Mouse (Mus musculus): ENCODE results near the gene Rnase9.

Rnase9 gene

DNA sequence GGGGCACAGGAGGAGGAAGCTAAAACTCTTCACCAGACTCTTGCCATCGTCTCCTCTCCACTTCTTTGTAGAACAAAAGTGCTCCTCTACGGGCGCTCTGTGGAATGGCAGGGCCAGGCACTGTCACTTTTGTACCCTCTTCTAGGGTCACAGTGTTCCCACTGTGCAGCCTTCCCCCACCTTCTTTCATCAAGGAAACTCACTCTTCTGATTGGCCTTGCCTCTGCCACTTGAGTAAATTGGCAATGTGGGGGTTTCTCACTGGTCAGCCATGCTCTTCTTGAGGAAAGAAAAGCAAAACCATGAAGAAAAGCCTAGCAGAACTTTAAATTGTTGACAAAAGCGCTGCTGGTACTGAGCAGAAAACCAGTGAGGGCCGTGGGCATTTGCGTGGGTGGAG lies at the start of gene Rnase9:
Gene Rnase9, minus strand, starts transcription at position 101 of the 400 bp plus-strand sequence.
- no peak for DNase-seq (ENCODE audit: low spot score)

GRCm38 (mm10) chr14:51090077-51090781 lies 48.6 kb upstream of the Rnase9 start:
- DNase-seq (ENCODE audit: low spot score), result peak; percentile 94

DNA sequence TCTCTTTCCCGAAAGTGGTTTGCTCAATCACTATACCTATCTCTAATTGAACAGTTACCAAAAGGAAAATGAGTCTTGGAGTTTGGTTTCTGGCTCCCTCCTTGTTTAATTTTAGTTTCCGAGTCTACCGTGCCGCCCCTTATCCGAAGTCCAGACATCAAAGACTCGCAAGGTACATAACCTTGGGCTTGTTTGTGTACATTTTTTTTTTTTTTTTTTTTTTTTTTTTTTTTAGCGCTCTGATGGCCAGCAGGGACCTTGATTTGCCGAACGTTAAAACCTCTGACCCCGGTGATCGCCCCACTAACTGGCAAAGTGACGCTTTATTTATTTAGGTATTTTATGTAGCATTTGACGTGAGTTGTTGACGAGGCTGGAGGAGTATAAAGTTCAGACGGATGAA lies 48.0 kb upstream of the Rnase9 start:
- no peak for DNase-seq (ENCODE audit: low spot score)

GRCm38 (mm10) chr14:51088970-51089673 lies 47.5 kb upstream of the Rnase9 start:
- peak; percentile 97 for DNase-seq (ENCODE audit: low spot score)

DNA sequence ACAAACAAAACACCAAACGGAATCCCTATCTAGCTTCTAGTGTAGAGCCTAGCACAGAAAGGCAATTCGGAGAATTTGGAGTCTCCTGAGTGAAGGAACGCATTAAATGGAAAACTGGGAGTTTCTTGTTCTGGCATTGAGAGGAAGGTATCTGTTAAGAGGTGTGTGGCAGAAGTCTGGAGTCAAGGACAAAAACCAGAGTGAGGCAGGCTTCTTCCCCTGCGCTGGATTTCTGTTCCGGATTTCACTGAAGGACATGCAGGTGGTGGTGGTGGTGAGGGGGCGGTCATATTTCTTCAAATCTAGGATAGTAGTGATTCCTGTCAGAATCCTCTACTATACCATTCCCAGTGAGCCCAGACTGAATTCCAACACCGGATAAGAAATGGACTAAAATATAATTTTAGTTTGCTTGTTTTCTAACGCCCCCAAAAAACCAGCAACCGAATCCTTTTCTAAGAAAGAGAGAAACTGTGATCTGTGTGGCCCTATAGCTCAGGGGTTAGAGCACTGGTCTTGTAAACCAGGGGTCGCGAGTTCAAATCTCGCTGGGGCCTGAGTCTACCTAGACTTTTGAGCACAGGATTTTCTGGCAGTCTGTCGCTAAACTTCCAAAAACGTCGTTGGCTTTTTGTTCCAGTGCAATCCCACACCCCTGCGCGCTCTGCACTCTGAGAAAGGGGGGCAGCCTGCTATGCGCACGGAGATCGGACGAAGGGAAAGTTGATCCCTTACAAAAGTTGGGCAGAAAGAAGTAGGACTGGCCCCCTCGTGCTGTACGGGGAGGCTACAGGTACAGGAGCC lies 46.7 kb upstream of the Rnase9 start:
- DNase-seq (ENCODE audit: low spot score), result peak; percentile 79

GRCm38 (mm10) chr14:51087762-51088161 lies 46.1 kb upstream of the Rnase9 start:
- peak; percentile 48 for DNase-seq (ENCODE audit: low spot score)

DNA sequence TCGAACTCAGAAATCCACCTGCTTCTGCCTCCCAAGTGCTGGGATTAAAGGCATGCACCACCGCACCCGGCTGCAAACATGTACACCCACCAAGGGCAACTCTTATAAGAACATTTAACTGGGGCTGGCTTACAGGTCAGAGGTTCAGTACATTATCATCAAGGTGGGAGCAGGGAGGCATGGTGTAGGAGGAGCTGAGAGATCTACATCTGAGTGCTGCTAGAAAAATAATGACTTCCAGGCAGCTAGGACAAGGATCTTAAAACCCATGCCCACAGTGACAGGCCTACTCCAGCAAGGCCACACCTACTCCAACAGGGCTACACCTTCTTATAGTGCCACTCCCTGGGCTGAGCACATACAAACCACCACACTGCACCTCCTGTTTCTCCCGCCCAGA lies 44.2 kb upstream of the Rnase9 start:
- no peak for DNase-seq (ENCODE audit: low spot score)

GRCm38 (mm10) chr14:51085086-51085485 lies 43.4 kb upstream of the Rnase9 start:
- DNase-seq (ENCODE audit: low spot score), result no peak

DNA sequence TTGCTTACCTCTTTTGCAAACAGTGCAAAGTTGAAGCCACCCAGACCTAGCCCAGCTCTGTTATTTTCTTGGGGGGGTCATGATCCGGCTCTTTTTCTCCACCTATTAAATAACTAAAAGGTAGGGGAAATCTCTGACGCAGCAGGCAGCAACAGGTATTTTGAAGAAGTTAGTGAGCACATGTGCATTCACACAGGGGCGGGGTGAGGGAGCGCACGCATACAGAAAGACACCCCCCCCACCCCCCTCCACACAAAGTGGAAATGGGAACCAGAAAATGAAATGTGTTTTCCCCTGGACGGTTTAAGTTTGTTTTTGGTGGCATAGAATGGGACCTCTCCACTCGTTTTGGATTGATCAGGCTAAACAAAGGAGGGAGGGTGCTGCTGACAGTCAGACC lies 42.1 kb upstream of the Rnase9 start:
- DNase-seq (ENCODE audit: low spot score), result no peak

DNA sequence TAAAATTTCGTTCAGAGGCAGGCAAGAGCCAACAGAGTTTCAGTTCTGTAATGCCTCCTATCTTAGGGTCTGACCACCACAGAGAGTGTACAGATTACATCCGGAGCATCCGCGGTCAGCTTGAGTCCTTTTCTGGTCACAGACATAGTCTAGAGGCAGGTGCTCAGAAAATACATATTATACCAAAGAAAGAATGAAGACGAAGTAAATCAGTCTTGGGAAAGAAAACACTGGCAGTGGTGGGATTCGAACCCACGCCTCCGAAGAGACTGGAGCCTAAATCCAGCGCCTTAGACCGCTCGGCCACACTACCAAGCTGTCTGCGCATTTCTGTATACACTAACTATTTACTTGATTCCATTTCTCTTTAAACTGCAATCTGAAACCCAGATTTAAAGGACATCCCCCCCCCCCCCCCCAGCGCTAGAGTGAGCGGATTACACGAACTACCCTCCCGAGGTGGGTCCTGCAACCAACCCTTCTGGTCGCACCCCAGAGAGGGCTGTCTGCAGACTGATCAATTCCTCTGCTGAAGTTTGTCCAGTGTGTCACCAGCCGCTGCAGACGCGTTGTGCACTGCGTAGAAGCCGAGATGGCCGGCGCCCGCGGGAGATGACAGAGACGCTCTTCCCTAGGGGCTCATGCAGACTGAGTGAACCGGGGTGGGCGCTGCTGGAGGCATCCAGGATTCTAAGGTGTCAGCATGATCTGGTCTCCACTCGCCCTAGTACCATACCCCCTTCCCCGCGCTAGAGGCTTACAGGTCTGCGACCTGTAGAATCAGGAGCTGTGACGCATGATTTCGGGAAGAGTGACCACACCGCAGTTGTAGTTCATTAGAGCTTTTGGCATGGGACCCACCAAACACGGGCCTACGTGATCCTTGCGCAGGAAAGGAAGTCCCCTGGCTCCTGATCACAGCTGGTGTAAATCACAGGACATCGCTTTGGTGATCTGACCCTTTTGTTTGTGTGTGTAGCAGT lies 41.2 kb upstream of the Rnase9 start:
- DNase-seq (ENCODE audit: low spot score), result peak; percentile 88

DNA sequence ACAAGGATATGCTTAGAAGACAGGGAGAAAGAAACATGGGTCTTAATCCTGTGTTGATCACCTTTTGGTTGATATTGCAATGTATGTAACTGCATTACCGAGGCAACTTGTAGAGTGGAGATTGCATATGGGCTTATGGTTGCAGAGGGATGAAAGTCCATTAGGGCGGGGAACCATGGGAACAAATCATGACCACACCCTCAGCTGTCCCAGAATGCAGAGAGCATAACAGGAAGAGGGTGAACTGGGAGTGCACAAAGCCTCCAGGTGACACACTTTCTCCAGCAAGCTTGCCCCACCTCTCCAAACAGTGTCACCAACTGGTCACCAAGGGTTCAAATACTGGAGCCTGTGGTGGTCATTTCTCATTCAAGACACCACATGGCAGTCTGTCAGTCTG lies 39.4 kb upstream of the Rnase9 start:
- DNase-seq (ENCODE audit: low spot score), result no peak

DNA sequence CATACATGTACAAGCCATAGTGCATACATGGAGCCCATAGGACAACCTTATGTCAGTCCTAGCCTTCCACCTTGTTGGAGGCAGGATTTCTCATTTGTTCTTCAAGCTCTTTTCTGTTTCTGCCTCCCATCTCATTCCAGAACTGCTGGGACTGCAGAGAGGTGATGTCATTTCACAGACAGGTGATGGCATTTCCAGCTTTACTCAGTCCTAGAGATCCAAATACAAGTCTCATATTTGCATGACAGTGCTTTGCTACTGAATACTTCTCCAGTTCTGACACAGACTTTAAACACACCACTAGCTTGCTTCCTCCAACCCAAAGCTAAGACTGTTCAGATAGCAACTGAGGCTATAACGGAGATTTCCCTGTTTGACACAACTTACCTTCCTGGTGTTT lies 37.5 kb upstream of the Rnase9 start:
- DNase-seq (ENCODE audit: low spot score), result no peak

- DNase-seq (ENCODE audit: low spot score), result no peak
Observed at GRCm38 (mm10) chr14:51074335-51074734, 32.7 kb upstream of the Rnase9 start, which contains the start of gene Olfr750. TSS of gene Olfr750 (minus strand) at chr14:51074435.

GRCm38 (mm10) chr14:51069617-51070016 lies 27.9 kb upstream of the Rnase9 start:
- peak; percentile 54 for DNase-seq (ENCODE audit: low spot score)

GRCm38 (mm10) chr14:51068956-51069355 lies 27.3 kb upstream of the Rnase9 start:
- no peak for DNase-seq (ENCODE audit: low spot score)

GRCm38 (mm10) chr14:51060761-51061160 lies 19.1 kb upstream of the Rnase9 start:
- DNase-seq (ENCODE audit: low spot score), result no peak

DNA sequence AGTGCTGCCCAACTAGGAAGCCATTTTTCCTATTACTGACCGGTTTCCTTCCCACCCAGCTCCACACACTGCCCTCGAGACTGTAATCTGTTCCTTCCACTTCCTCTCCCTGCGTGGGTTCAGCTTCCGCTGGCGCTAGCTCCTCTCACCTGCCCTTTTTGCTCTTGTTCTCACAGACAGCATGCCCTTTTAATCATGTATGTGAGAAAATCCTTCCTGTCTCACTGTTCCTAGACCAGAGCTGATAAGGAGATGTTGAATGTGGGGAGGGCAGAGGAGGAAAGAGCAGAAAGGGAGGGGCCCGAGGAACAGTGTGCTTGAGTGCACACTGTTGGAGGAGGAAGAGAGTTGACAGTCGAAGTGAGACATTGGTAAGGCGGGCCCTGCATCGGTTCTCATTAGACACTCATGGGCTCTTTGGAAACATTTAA lies 15.7 kb upstream of the Rnase9 start, which contains the start of gene Rnase12:
Gene Rnase12, minus strand, starts transcription at position 261 of the 431 bp plus-strand sequence.
- DNase-seq (ENCODE audit: low spot score), result no peak

DNA sequence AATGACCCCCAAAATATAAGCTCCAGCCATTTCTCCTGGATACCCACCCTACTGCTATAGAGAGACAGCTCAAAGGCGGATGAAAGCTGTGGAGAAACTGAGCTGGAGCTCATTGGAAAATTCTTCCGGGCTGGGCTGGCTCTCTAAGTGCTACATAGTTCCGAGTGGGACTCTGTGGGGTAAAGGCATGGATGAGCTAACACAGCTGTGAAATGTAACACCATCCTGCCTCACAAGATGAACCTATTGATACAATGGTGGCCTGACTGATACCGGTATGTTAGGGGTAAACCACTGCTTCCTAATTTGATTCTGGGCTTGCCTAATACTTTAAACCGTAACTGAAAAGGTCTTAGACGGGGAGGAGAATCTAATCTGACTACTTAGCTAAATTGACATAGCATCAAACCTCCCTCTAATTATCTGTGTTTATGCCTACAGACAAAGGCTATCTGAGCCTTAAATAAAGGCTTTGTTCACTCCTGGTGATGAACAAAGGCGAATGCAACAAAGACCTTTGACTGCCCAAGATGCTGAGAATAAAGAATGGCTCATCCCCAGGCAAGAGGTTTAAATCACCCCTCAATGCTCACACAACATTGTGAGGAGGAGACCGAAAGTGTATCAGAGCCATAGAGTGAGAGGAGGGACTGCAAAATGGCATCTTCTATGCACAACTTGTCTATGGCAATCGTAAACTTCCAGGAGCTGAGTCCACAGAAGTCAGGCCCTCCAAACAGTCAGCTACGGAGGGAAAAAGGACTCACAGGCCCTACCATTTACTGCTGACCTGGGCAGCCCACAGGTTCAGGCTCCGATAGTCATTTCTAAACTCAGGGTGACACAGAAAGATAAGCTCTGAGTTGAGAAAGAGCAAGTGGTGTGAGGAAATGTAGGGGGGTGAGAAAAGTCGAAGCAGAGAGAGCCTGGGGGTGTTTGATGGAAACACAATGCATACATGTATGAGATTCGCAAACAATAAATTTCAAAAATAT lies 12.9 kb upstream of the Rnase9 start:
- DNase-seq (ENCODE audit: low spot score), result peak; percentile 33

DNA sequence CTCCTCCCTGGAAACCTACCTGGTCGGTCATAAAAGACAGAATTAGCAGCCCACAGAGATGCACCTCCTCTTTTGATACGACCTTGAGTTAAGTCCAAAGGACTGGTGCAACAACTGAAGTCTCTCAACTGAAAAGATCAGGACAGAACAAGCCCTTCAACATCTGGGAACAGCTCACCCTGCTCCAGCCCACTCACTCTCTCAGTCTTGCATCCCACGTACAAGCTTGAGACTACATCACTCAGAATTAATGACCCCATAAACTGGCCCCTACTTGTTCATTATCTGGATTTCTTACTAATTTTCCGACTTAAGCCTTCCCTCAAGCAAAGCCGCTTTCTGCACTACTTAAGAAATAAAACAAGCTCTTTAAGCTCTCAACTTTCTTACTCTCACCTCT lies 11.5 kb upstream of the Rnase9 start:
- DNase-seq (ENCODE audit: low spot score), result no peak

- no peak for DNase-seq (ENCODE audit: low spot score)
Observed at GRCm38 (mm10) chr14:51051941-51052340, 10.3 kb upstream of the Rnase9 start.
